Mouse (Mus musculus) liver, embryonic 13.5 days (tissue): ENCODE data around the gene Ash1l. TPM values are rescaled to one million over a fixed set of nuclear protein-coding genes. Genes with fewer than 3 reads are reported as not detected.
"Not testable (repeated sequence)": the region's sequence is repeated elsewhere in the genome, so short reads cannot be mapped to it uniquely, and the experiment has no call there.

Experiments
- ATAC-seq: fragments of 200-750 bp; cut with Nextera tagmentation; 2 replicates; pipeline ENCODE4 v1.8.0; 2017; ENCODE audit warnings: low read depth, mild to moderate bottlenecking, moderate number of reproducible peaks, moderate library complexity
- DNase-seq: peaks from one replicate; pipeline ENCODE4 v3.0.0; 2022
- H3K27ac ChIP-seq: fragments of 300-500 bp; sonication (generic); 2 replicates; pipeline ENCODE4 v1.5.1; 2015; ENCODE audit warnings: moderate library complexity, mild to moderate bottlenecking, inconsistent platforms
- H3K27me3 ChIP-seq: fragments of 300-500 bp; sonication (generic); 2 replicates; pipeline ENCODE4 v1.6.1; 2015; ENCODE audit warnings: mild to moderate bottlenecking, inconsistent platforms
- H3K36me3 ChIP-seq: fragments of 300-500 bp; sonication (generic); 2 replicates; pipeline ENCODE4 v1.6.1; 2015; ENCODE audit warnings: mild to moderate bottlenecking, inconsistent platforms
- H3K4me1 ChIP-seq: fragments of 300-500 bp; sonication (generic); replicated peaks from 2 replicates; pipeline ENCODE4 v1.6.1; 2015; ENCODE audit warnings: inconsistent platforms
- H3K4me2 ChIP-seq: fragments of 300-500 bp; sonication (generic); 2 replicates; pipeline ENCODE4 v1.6.1; 2015; ENCODE audit warnings: inconsistent platforms, mild to moderate bottlenecking, moderate library complexity
- H3K4me3 ChIP-seq: fragments of 300-500 bp; sonication (generic); replicated peaks from 2 replicates; pipeline ENCODE4 v1.5.1; 2015; ENCODE audit warnings: mild to moderate bottlenecking, inconsistent platforms
- H3K9ac ChIP-seq: fragments of 300-500 bp; sonication (generic); 2 replicates; pipeline ENCODE4 v1.6.1; 2015; ENCODE audit warnings: mild to moderate bottlenecking, inconsistent platforms
- H3K9me3 ChIP-seq: fragments of 300-500 bp; sonication (generic); replicated peaks from 2 replicates; pipeline ENCODE4 v1.6.1; 2016; ENCODE audit warnings: inconsistent platforms
- WGBS: fragments of 180-500 bp; shearing (Covaris S2); methylation state at CpG from one replicate; pipeline ENCODE4 v1.1.7; 2015; ENCODE audit not compliant: insufficient replicate concordance; 5-methylcytosine and 5-hydroxymethylcytosine counted together
- polyA plus RNA-seq: library from polyadenylated mRNA; unstranded; fragments of >200 nt; fragmentation: Nextera tagmentation; extraction: Ambion mirVana; gene quantifications from 2 replicates; pipeline ENCODE4 v1.2.1, GENCODE M21; 2015

Ash1l gene
- polyA plus RNA-seq, 1 experiment from 2014 or later, result 4.7 TPM

DNA sequence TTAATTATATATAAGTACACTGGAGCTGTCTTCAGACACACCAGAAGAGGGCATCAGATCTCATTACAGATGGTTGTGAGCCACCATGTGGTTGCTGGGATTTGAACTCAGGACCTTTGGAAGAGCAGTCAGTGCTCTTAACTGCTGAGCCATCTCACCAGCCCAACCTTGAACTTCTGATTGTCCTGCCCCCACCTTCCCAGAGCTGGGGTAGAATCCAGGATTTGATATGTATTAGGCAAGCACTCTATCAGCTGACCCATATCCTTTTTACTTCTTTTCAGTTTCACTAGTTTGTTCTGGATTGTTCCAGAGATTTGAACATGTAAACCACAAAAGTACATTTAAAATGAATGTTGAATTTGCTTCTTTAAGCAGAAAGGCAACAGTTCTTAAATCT is 12.8 kb downstream of the Ash1l start:
- H3K36me3 ChIP-seq, result peaks cover 18% of the 10 kb centered on the region
- not testable (repeated sequence) for DNase-seq, H3K4me2 ChIP-seq, H3K27ac ChIP-seq, H3K4me3 ChIP-seq, H3K9ac ChIP-seq, H3K4me1 ChIP-seq, ATAC-seq, H3K9me3 ChIP-seq, H3K27me3 ChIP-seq

DNA sequence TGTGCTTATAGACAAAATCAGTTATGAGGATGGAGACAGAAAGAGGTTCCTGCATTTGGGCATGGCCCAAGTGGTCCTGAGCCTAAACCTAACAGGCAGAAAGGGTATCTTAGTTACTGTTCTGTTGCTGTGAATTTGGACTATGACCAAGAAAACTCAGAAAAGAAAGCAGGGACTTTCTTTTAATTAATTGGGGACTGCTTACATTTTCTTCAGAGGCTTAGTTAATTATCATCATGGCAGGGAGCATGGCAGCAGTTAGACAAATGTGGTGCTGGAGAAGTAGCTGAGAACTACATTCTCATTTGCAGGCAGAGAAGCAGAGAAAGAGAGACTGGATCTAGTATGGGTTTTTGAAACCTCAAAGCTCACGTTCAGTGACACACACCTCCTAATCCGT is 24.6 kb downstream of the Ash1l start:
- Histone ChIP-seq H3K4me2 (no peak overlapping the region), H3K27ac (no peak overlapping the region), H3K27me3 (no peaks in the 10 kb centered on the region), H3K4me3 (no peak overlapping the region), H3K9me3 (no peaks in the 10 kb centered on the region), H3K36me3 (peaks cover 23% of the 10 kb centered on the region), H3K9ac (no peak overlapping the region), H3K4me1 (no peaks in the 10 kb centered on the region; the same call in 1 of the 2 replicates)
- ATAC-seq, result no peak
- 82% methylated on average over 2 of the region's 2 CpGs for WGBS
- no peak for DNase-seq

DNA sequence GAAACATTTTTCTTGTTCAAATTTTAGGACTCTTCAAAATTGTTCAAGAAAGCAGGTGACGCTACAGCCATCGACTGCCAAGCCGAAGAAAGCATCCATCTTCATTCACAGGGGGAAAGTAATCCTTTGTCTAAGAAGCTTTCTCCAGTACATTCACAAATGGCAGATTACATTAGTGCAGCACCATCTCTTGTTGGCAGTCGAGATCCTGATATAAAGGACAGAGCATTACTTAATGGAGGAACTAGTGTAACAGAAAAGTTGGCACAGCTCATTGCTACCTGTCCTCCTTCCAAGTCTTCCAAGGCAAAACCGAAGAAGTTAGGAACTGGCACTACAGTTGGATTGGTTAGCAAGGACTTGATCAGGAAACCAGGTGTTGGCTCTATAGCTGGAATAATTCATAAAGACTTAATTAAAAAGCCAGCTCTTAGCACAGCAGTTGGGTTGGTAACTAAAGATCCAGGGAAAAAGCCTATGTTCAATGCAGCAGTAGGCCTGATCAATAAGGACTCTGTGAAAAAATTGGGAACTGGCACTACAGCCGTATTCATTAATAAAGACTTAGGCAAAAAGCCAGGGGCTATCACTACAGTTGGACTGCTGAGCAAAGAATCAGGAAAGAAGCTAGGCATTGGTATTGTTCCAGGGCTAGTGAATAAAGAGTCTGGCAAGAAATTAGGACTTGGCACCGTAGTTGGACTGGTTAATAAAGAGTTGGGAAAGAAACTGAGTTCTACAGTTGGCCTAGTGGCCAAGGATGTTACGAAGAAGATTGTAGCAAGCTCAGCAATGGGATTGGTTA is 31.0 kb downstream of the Ash1l start:
- Histone ChIP-seq H3K27ac (no peak overlapping the region), H3K27me3 (no peaks in the 10 kb centered on the region), H3K9me3 (no peaks in the 10 kb centered on the region), H3K36me3 (peaks cover 57% of the 10 kb centered on the region), H3K4me2 (no peak overlapping the region), H3K4me3 (no peak overlapping the region), H3K9ac (no peak overlapping the region), H3K4me1 (no peaks in the 10 kb centered on the region)
- WGBS, result 89% methylated on average over 8 of the region's 8 CpGs
- DNase-seq (no peak), ATAC-seq (no peak)

GRCm38 (mm10) chr3:88983921-88984381 is 33.5 kb downstream of the Ash1l start:
- ATAC-seq (no peak), DNase-seq (no peak)
- H3K4me2 ChIP-seq, result no peak overlapping the region
- no peak overlapping the region for H3K4me3 ChIP-seq
- no peaks in the 10 kb centered on the region for H3K27me3 ChIP-seq
- no peaks in the 10 kb centered on the region for H3K9me3 ChIP-seq
- no peak overlapping the region for H3K27ac ChIP-seq
- peaks cover 53% of the 10 kb centered on the region for H3K36me3 ChIP-seq
- H3K4me1 ChIP-seq, result no peaks in the 10 kb centered on the region
- 80% methylated on average over 4 of the region's 4 CpGs for WGBS
- no peak overlapping the region for H3K9ac ChIP-seq

DNA sequence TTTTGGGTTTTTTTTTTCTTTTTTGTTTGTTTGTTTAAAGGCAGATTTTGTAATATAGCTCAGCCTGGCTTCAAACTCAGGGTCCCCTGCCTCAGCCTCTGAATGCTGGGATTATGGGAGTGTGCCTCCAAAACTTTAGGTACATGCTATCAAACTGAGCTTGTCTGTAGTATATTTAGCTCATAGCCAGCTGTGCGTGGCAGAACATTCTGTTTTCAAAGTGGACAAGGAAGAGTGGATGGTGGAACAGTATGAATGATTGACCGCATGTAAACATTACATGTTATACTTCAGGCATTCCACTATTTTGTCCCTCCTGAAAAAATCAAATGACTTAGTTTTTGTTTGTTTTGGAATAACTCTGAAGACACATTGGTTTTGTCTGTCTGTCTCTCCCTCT is 42.4 kb downstream of the Ash1l start:
- H3K4me1 ChIP-seq, result no peaks in the 10 kb centered on the region
- H3K4me2 ChIP-seq, result no peak overlapping the region
- DNase-seq (no peak), ATAC-seq (no peak)
- no peaks in the 10 kb centered on the region for H3K27me3 ChIP-seq
- H3K36me3 ChIP-seq, result peaks cover 14% of the 10 kb centered on the region; the same call in 1 of the 2 replicates
- H3K9ac ChIP-seq, result no peak overlapping the region
- 89% methylated on average over 2 of the region's 2 CpGs for WGBS
- H3K4me3 ChIP-seq, result no peak overlapping the region
- H3K9me3 ChIP-seq, result no peaks in the 10 kb centered on the region
- no peak overlapping the region for H3K27ac ChIP-seq

DNA sequence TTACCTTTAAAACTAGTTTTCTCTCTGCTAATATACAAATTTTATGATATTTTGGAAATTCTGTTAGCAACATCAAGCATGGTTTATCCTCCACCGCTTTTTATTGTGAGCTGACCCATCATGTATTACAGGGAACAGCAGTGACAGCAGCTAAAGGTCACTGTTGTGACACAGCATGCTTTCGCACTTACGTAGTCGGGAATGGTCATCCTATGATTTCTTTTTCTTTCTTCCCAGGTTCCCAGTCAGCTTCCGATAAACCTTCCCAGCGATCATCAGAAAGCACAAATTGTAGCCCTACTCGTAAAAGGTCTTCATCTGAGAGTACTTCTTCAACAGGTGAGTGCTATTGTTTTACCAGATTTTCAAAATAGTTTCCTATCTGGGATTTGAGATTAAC is 51.1 kb downstream of the Ash1l start:
- no peak overlapping the region for H3K9ac ChIP-seq
- no peaks in the 10 kb centered on the region for H3K9me3 ChIP-seq
- no peaks in the 10 kb centered on the region for H3K27me3 ChIP-seq
- H3K4me2 ChIP-seq, result no peak overlapping the region
- no peak overlapping the region for H3K4me3 ChIP-seq
- H3K27ac ChIP-seq, result no peak overlapping the region
- DNase-seq, result no peak
- peaks cover 50% of the 10 kb centered on the region for H3K36me3 ChIP-seq
- no peak for ATAC-seq
- 91% methylated on average over 7 of the region's 7 CpGs for whole genome bisulfite sequencing
- H3K4me1 ChIP-seq, result no peaks in the 10 kb centered on the region

- not testable (repeated sequence) for H3K4me3 ChIP-seq, H3K4me1 ChIP-seq, H3K27ac ChIP-seq, H3K9me3 ChIP-seq, ATAC-seq, H3K27me3 ChIP-seq, H3K9ac ChIP-seq, DNase-seq, H3K4me2 ChIP-seq
- H3K36me3 ChIP-seq, result peaks cover 78% of the 10 kb centered on the region
- WGBS, result 90% methylated on average over 5 of the region's 5 CpGs
Observed at GRCm38 (mm10) chr3:89030896-89031295, 80.5 kb downstream of the Ash1l start.

DNA sequence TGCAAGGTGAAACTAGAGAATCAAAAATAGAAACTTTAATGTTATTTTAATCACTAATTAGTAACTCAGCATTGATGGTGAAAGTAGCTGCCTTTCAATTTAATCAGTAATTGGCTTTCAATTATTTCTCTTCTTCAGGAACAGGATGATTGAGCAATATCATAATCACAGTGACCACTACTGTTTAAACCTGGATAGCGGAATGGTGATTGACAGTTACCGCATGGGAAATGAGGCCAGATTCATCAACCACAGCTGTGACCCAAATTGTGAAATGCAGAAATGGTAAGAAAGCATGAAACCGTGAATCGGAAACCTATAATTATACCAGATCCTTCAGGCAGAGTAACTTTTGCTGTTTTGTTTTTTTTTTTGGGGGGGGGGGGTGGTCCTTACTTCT is 92.9 kb downstream of the Ash1l start:
- H3K4me1 ChIP-seq, result no peaks in the 10 kb centered on the region
- WGBS, result 92% methylated on average over 4 of the region's 4 CpGs
- ATAC-seq (no peak), DNase-seq (no peak)
- H3K36me3 ChIP-seq, result peaks cover 74% of the 10 kb centered on the region
- H3K9ac ChIP-seq, result no peak overlapping the region
- no peak overlapping the region for H3K27ac ChIP-seq
- no peak overlapping the region for H3K4me3 ChIP-seq
- no peaks in the 10 kb centered on the region for H3K27me3 ChIP-seq
- no peak overlapping the region for H3K4me2 ChIP-seq
- no peaks in the 10 kb centered on the region for H3K9me3 ChIP-seq

DNA sequence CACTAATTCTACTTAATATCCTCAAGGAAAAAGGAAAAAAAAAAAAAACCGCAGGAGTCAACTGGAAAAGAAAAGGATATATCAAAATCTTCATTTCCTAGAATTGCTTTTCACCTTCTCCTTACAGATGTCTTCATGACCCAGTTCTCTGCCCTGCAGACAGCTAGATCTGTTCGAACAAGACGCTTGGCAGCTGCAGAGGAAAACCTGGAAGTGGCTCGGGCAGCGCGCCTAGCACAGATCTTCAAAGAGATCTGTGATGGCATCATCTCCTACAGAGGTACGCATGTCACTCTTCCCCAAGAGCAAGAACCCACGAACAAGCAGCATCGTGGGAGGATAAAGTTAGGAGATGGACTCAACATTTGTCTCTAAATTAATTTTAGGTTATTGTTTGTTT is 107.9 kb downstream of the Ash1l start:
- Histone ChIP-seq H3K36me3 (peaks cover 91% of the 10 kb centered on the region), H3K4me3 (no peak overlapping the region), H3K27ac (no peak overlapping the region), H3K9me3 (no peaks in the 10 kb centered on the region), H3K4me2 (no peak overlapping the region), H3K4me1 (no peaks in the 10 kb centered on the region), H3K27me3 (no peaks in the 10 kb centered on the region), H3K9ac (no peak overlapping the region)
- ATAC-seq, result no peak
- 88% methylated on average over 9 of the region's 9 CpGs for WGBS
- no peak for DNase-seq

GRCm38 (mm10) chr3:89058783-89059182 is 108.4 kb downstream of the Ash1l start:
- WGBS, result 73% methylated on average over 3 of the region's 3 CpGs
- H3K4me1 ChIP-seq, result no peaks in the 10 kb centered on the region
- peaks cover 92% of the 10 kb centered on the region for H3K36me3 ChIP-seq
- no peak for ATAC-seq
- no peaks in the 10 kb centered on the region for H3K27me3 ChIP-seq
- H3K27ac ChIP-seq, result no peak overlapping the region
- no peaks in the 10 kb centered on the region for H3K9me3 ChIP-seq
- no peak overlapping the region for H3K4me3 ChIP-seq
- DNase-seq, result peak; percentile 18
- H3K9ac ChIP-seq, result no peak overlapping the region
- no peak overlapping the region for H3K4me2 ChIP-seq

DNA sequence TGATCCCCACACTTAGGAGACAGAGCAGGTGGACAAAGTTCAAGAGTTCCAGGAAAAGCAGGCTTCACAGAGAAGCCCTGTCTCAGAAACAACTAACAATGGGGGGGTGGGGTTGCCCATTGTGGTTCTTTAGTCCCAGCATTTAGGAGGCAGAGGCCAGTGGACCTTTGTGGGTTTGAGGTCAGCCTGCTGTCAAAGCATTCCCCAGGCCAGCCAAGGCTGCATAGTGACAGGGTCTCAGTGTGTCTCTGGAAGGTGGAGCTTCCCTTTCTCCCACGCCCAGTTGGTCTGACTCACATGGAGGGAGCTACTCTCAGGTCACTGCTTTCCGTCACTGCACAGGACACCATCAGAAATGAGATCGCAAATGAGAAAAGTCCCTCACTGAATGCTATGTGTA is 111.3 kb downstream of the Ash1l start:
- no peaks in the 10 kb centered on the region for H3K9me3 ChIP-seq
- H3K27me3 ChIP-seq, result no peaks in the 10 kb centered on the region
- H3K36me3 ChIP-seq, result peaks cover 90% of the 10 kb centered on the region
- no peak overlapping the region for H3K4me3 ChIP-seq
- WGBS, result 91% methylated on average over 3 of the region's 3 CpGs
- no peak overlapping the region for H3K4me2 ChIP-seq
- no peak overlapping the region for H3K9ac ChIP-seq
- H3K27ac ChIP-seq, result no peak overlapping the region
- ATAC-seq, result no peak
- no peak for DNase-seq
- no peaks in the 10 kb centered on the region for H3K4me1 ChIP-seq

DNA sequence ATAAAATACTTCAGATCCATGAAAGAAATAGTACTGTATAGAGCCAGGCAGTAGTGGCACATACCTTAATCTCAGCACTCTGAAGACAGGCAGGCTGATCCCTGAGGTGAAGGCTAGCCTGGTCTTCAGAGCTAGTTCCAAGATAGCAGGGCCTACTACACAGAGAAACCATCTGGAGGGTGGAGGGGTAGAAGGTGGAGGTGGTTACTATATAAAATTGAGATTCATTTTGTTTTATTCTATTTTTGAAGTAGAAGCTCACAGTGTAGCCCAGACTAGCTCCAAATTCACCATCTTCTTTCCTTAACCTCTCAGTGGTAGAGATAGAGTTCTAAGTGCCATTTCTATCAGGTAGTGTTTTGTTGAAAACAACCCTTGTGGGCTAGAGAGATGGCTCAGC is 116.8 kb downstream of the Ash1l start:
- ATAC-seq (no peak), DNase-seq (no peak)
- Histone ChIP-seq H3K4me2 (no peak overlapping the region), H3K36me3 (peaks cover 92% of the 10 kb centered on the region), H3K9me3 (no peaks in the 10 kb centered on the region), H3K4me3 (no peak overlapping the region), H3K27me3 (no peaks in the 10 kb centered on the region), H3K27ac (no peak overlapping the region), H3K4me1 (no peaks in the 10 kb centered on the region), H3K9ac (no peak overlapping the region)
